ENCODE assay signal across 35 mouse cellular contexts in genomic region chr13:26720917-26721316, GRCm38 (mm10). TPM values are rescaled to one million over a fixed set of nuclear protein-coding genes. Genes with fewer than 3 reads are reported as not detected.
DNase-seq lines count a peak whose midpoint lies in the region; ATAC-seq and TF ChIP-seq lines count a peak whose summit lies in the region.
"Had no signal": no experiment of that assay in that cellular context is flagged by ENCODE, and none has a peak within 500 bp of the region (broad histone marks: within the 10 kb centered on the region; RNA-seq: fewer than 3 reads in every experiment).

No protein-coding gene starts in this region.

- peak; percentile 10 for DNase-seq in lung, postnatal 0 days (ENCODE audit: low spot score)
- DNase-seq in lung, adult 2 months = no peak
- peak; percentile 19 for DNase-seq in large intestine, adult 2 months (ENCODE audit: low read depth, low spot score)
- peak; percentile 4 for DNase-seq in yolk sac, embryonic 10.5 days (ENCODE audit: low spot score)
- no peak for DNase-seq in gastrocnemius, postnatal 14 days
- no peak for DNase-seq in layer of hippocampus, adult 9-11 months
- DNase-seq in ovary, postnatal 14 days (ENCODE audit: low spot score) = no peak
- DNase-seq: adrenal gland, adult 8-10 months; adrenal gland, postnatal 25 days; cerebellum, adult 11-12 months; cerebellum, adult 9-10 months; cerebellum, postnatal 36 days; embryo, embryonic 11 days; gastrocnemius, postnatal 36 days; heart, adult 2 months had no signal

- WGBS in lung, postnatal 0 days = 30% methylated on average over 1 of the region's 1 CpGs
- WGBS in lung, adult 2 months = 20% methylated on average over 1 of the region's 1 CpGs
- WGBS in intestine, embryonic 15.5 days = 44% methylated on average over 1 of the region's 1 CpGs
- 10% methylated on average over 1 of the region's 1 CpGs for WGBS in large intestine, adult 2 months

- no peak for TF ChIP-seq CTCF in lung, postnatal 0 days (IDR thresholded peaks at IDR 0.05)
- TF ChIP-seq CTCF in lung, adult 2 months (IDR thresholded peaks at IDR 0.05; ENCODE audit: insufficient read depth, low read length) = no peak

- H3K4me3 ChIP-seq in lung, postnatal 0 days (ENCODE audit: low read depth, low read length) = no peak overlapping the region
- H3K4me3 ChIP-seq in lung, adult 2 months (replicated peaks; ENCODE audit: extremely low read depth, low read depth, low read length) = no peak overlapping the region
- no peak overlapping the region for H3K4me3 ChIP-seq in intestine, embryonic 15.5 days (replicated peaks)
- H3K4me3 ChIP-seq: embryonic facial prominence, embryonic 10.5 days; embryonic facial prominence, embryonic 13.5 days; erythroblast, embryonic 14.5 days; forebrain, embryonic 12.5 days; forebrain, embryonic 15.5 days; heart, adult 2 months; heart, embryonic 10.5 days; heart, embryonic 13.5 days; hindbrain, embryonic 12.5 days; hindbrain, embryonic 15.5 days had no signal

- H3K4me2 ChIP-seq in lung, postnatal 0 days (replicated peaks; ENCODE audit: low read depth, low read length) = no peak overlapping the region
- no peak overlapping the region for H3K4me2 ChIP-seq in intestine, embryonic 15.5 days (replicated peaks)
- H3K4me2 ChIP-seq: embryonic facial prominence, embryonic 13.5 days; forebrain, embryonic 12.5 days; forebrain, embryonic 15.5 days; heart, embryonic 13.5 days; hindbrain, embryonic 12.5 days; hindbrain, embryonic 15.5 days had no signal

- intact Hi-C loops in gastrocnemius, postnatal 14 days (cut with DNase I; ENCODE audit: low total_unique reads) = no loop called here

- H3K27ac ChIP-seq in lung, postnatal 0 days (ENCODE audit: low read length) = no peak overlapping the region
- H3K27ac ChIP-seq in intestine, embryonic 15.5 days = no peak overlapping the region
- H3K27ac ChIP-seq: embryonic facial prominence, embryonic 10.5 days; embryonic facial prominence, embryonic 13.5 days; forebrain, embryonic 12.5 days; forebrain, embryonic 15.5 days; heart, adult 2 months; heart, embryonic 10.5 days; heart, embryonic 13.5 days; hindbrain, embryonic 15.5 days had no signal

- no peaks in the 10 kb centered on the region for H3K27me3 ChIP-seq in lung, postnatal 0 days (replicated peaks; ENCODE audit: insufficient read depth, low read length)
- no peaks in the 10 kb centered on the region for H3K27me3 ChIP-seq in intestine, embryonic 15.5 days (replicated peaks)
- H3K27me3 ChIP-seq: embryonic facial prominence, embryonic 13.5 days; forebrain, embryonic 12.5 days; forebrain, embryonic 15.5 days; heart, embryonic 13.5 days; hindbrain, embryonic 12.5 days; hindbrain, embryonic 15.5 days had no signal

- no peaks in the 10 kb centered on the region for H3K9me3 ChIP-seq in lung, postnatal 0 days (ENCODE audit: low read length)
- no peaks in the 10 kb centered on the region for H3K9me3 ChIP-seq in intestine, embryonic 15.5 days
- H3K9me3 ChIP-seq: embryonic facial prominence, embryonic 10.5 days; embryonic facial prominence, embryonic 13.5 days; forebrain, embryonic 12.5 days; forebrain, embryonic 15.5 days; heart, embryonic 10.5 days; heart, embryonic 13.5 days; hindbrain, embryonic 12.5 days; hindbrain, embryonic 15.5 days had no signal

- TF ChIP-seq POLR2A in lung, adult 2 months (IDR thresholded peaks at IDR 0.05; ENCODE audit: borderline replicate concordance, extremely low read depth, low read depth, low read length) = no peak

- TF ChIP-seq EP300 in lung, postnatal 0 days (IDR thresholded peaks at IDR 0.05) = no peak

- H3K36me3 ChIP-seq in lung, postnatal 0 days (ENCODE audit: insufficient read depth, low read length) = no peaks in the 10 kb centered on the region
- no peaks in the 10 kb centered on the region for H3K36me3 ChIP-seq in intestine, embryonic 15.5 days
- H3K36me3 ChIP-seq: embryonic facial prominence, embryonic 10.5 days; embryonic facial prominence, embryonic 13.5 days; forebrain, embryonic 12.5 days; forebrain, embryonic 15.5 days; heart, embryonic 10.5 days; heart, embryonic 13.5 days; hindbrain, embryonic 12.5 days; hindbrain, embryonic 15.5 days had no signal

- H3K9ac ChIP-seq in lung, postnatal 0 days (replicated peaks; ENCODE audit: low read depth) = no peak overlapping the region
- no peak overlapping the region for H3K9ac ChIP-seq in intestine, embryonic 15.5 days
- H3K9ac ChIP-seq: embryonic facial prominence, embryonic 13.5 days; forebrain, embryonic 12.5 days; forebrain, embryonic 15.5 days; heart, embryonic 13.5 days; hindbrain, embryonic 12.5 days; hindbrain, embryonic 15.5 days had no signal

- ATAC-seq in lung, postnatal 0 days = no peak
- peak; percentile 93 for ATAC-seq in intestine, embryonic 15.5 days
- ATAC-seq: activated CD4-positive, CD25-positive, alpha-beta regulatory T cell, adult 4 months; CD4-positive, CD25-positive, alpha-beta regulatory T cell, adult 4 months; forebrain, embryonic 15.5 days had no signal

- H3K4me1 ChIP-seq in lung, postnatal 0 days (ENCODE audit: insufficient read depth, low read depth, low read length) = no peaks in the 10 kb centered on the region
- H3K4me1 ChIP-seq in lung, adult 2 months (ENCODE audit: control insufficient read depth, insufficient read depth, low read length) = peaks cover 6% of the 10 kb centered on the region
- no peaks in the 10 kb centered on the region for H3K4me1 ChIP-seq in intestine, embryonic 15.5 days (replicated peaks)
- H3K4me1 ChIP-seq: embryonic facial prominence, embryonic 13.5 days; forebrain, embryonic 12.5 days; forebrain, embryonic 15.5 days; heart, embryonic 10.5 days; heart, embryonic 13.5 days; hindbrain, embryonic 12.5 days; hindbrain, embryonic 15.5 days had no signal

RNA-seq across cellular contexts. Expression of gene Hdgfl1, which starts 49.0 kb away (rescaled TPM):
- not detected in 2 replicates for polyA plus RNA-seq in lung, postnatal 0 days (2015; fragmentation: Nextera tagmentation; extraction: Ambion mirVana)
- not detected in 2 replicates for polyA plus RNA-seq in lung, adult 2 months (2012; rRNA removed)
- polyA plus RNA-seq in intestine, embryonic 15.5 days (2015; fragmentation: Nextera tagmentation; extraction: Ambion mirVana) = not detected in 2 replicates
- not detected in 2 replicates for polyA plus RNA-seq in large intestine, adult 2 months (2012; rRNA removed)
- not detected for total RNA-seq in gastrocnemius, postnatal 14 days (2021)
- total RNA-seq: adrenal gland, adult 8-10 months; adrenal gland, postnatal 25 days; gastrocnemius, adult 8-10 months; gastrocnemius, postnatal 36 days; granulocyte monocyte progenitor cell, adult 5-6 weeks; heart, adult 2 months; heart, postnatal 25 days; hematopoietic stem cell, adult 5-6 weeks had no signal
- polyA plus RNA-seq: activated CD4-positive, CD25-positive, alpha-beta regulatory T cell, adult 4 months; brain, embryonic 14.5 days; C2C12; CD4-positive, CD25-positive, alpha-beta regulatory T cell, adult 4 months; cortical plate, adult 2 months; embryonic facial prominence, embryonic 10.5 days; embryonic facial prominence, embryonic 13.5 days; erythroblast, embryonic 14.5 days; forebrain, embryonic 12.5 days; forebrain, embryonic 15.5 days; heart, adult 2 months; heart, embryonic 10.5 days; heart, embryonic 13.5 days; heart, embryonic 16.5 days; hindbrain, embryonic 12.5 days; hindbrain, embryonic 15.5 days had no signal

Comparison
In these comparisons a context has a peak if more than half of its experiments do, and no peak if none do; other contexts are left out.
1. DNase-seq: peak in lung, postnatal 0 days (single experiment), large intestine, adult 2 months (single experiment) and yolk sac, embryonic 10.5 days (single experiment); none in lung, adult 2 months (single experiment), gastrocnemius, postnatal 14 days (single experiment), layer of hippocampus, adult 9-11 months (single experiment) and ovary, postnatal 14 days (single experiment).